24 mouse cellular contexts compared by ENCODE assay signal in the genomic region with DNA sequence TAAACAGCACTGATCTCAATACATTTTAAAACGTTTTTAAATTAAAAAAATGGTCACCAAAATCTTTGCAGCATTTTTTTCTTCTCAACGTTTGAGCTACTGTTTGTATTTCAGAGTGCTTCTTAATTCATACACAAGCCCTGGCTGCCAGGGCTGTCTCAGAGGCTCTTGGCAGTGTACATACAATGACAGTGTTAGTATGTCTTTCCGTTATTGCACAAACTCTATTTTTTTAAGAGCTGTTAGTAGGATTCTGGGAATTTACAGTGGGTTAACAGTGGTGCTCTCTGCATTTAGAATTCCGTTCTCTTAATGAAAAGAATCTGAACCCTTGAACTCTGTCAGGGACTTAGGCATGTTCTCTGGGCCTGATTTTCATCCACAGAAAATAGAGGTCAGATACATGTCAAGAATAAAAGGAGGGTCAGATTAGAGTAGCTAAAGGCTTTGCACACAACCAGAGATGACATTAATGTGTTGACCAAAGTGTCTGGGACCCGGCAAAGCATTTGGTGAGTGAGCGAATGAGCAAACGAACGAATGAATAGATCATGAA.
DNase-seq lines count a peak whose midpoint lies in the region; ATAC-seq and TF ChIP-seq lines count a peak whose summit lies in the region.
"Had no signal": no experiment of that assay in that cellular context is flagged by ENCODE, and none has a peak within 500 bp of the region (broad histone marks: within the 10 kb centered on the region; RNA-seq: fewer than 3 reads in every experiment).

No protein-coding gene starts in this region.

- DNase-seq in kidney, postnatal 36 days, result no peak
- no peak for DNase-seq in lung, adult 2 months
- no peak for DNase-seq in stomach, postnatal 0 days (ENCODE audit: low spot score)
- DNase-seq: adrenal gland, postnatal 36 days; cerebellum, adult 2 months; cerebellum, postnatal 14 days; gastrocnemius, postnatal 14 days; heart, postnatal 14 days; kidney, adult 9 months; liver; right cerebral cortex, postnatal 25 days; thymus, adult 18-20 months; thymus, postnatal 25 days had no signal

- H3K4me1 ChIP-seq in kidney, embryonic 15.5 days, result no peaks in the 10 kb centered on the region
- no peaks in the 10 kb centered on the region for H3K4me1 ChIP-seq in lung, embryonic 15.5 days
- peaks cover 5% of the 10 kb centered on the region; the same call in 1 of the 2 replicates for H3K4me1 ChIP-seq in lung, adult 2 months (ENCODE audit: control insufficient read depth, insufficient read depth, low read length)
- H3K4me1 ChIP-seq in stomach, embryonic 15.5 days, result 0 out of 2 replicates have a peak, but pooled peaks cover 3% of the 10 kb centered on the region
- no peaks in the 10 kb centered on the region for H3K4me1 ChIP-seq in stomach, postnatal 0 days (replicated peaks; ENCODE audit: control insufficient read depth, insufficient read depth)
- no peaks in the 10 kb centered on the region for H3K4me1 ChIP-seq in hindbrain, embryonic 16.5 days (ENCODE audit: control insufficient read depth, insufficient read depth, low read depth, low read length)
- H3K4me1 ChIP-seq: forebrain, embryonic 12.5 days; hindbrain, embryonic 15.5 days; megakaryocyte, embryonic 14.5 days; midbrain, embryonic 15.5 days had no signal

- H3K4me2 ChIP-seq in kidney, embryonic 15.5 days, result no peak overlapping the region
- no peak overlapping the region for H3K4me2 ChIP-seq in lung, embryonic 15.5 days
- H3K4me2 ChIP-seq in stomach, embryonic 15.5 days, result no peak overlapping the region
- H3K4me2 ChIP-seq in stomach, postnatal 0 days (replicated peaks; ENCODE audit: low read depth), result no peak overlapping the region
- H3K4me2 ChIP-seq in hindbrain, embryonic 16.5 days (ENCODE audit: low read length), result no peak overlapping the region
- H3K4me2 ChIP-seq: forebrain, embryonic 12.5 days; hindbrain, embryonic 15.5 days; midbrain, embryonic 15.5 days had no signal

- H3K27ac ChIP-seq in kidney, embryonic 15.5 days, result 0 out of 2 replicates have a peak overlapping the region, but pooled peaks have one; percentile 6
- peak overlapping the region; percentile 37; the same call in 1 of the 2 replicates for H3K27ac ChIP-seq in lung, embryonic 15.5 days
- H3K27ac ChIP-seq in stomach, embryonic 15.5 days, result 0 out of 2 replicates have a peak overlapping the region, but pooled peaks have one; percentile 5
- no peak overlapping the region for H3K27ac ChIP-seq in stomach, postnatal 0 days (replicated peaks)
- H3K27ac ChIP-seq in hindbrain, embryonic 16.5 days (ENCODE audit: low read depth, low read length), result no peak overlapping the region
- H3K27ac ChIP-seq: forebrain, embryonic 12.5 days; hindbrain, embryonic 10.5 days; hindbrain, embryonic 15.5 days; liver, embryonic 14.5 days; midbrain, embryonic 15.5 days had no signal

- WGBS in kidney, embryonic 15.5 days, result 57% methylated on average over 8 of the region's 8 CpGs
- WGBS in lung, embryonic 15.5 days, result 38% methylated on average over 8 of the region's 8 CpGs
- 56% methylated on average over 8 of the region's 8 CpGs for WGBS in lung, adult 2 months
- WGBS in stomach, embryonic 15.5 days, result 33% methylated on average over 8 of the region's 8 CpGs
- 28% methylated on average over 8 of the region's 8 CpGs for WGBS in stomach, postnatal 0 days
- WGBS in hindbrain, embryonic 16.5 days, result 54% methylated on average over 8 of the region's 8 CpGs

- H3K4me3 ChIP-seq in kidney, embryonic 15.5 days (replicated peaks), result no peak overlapping the region
- H3K4me3 ChIP-seq in lung, embryonic 15.5 days, result no peak overlapping the region
- H3K4me3 ChIP-seq in lung, adult 2 months (replicated peaks; ENCODE audit: extremely low read depth, low read depth, low read length), result no peak overlapping the region
- H3K4me3 ChIP-seq in stomach, embryonic 15.5 days (replicated peaks), result no peak overlapping the region
- H3K4me3 ChIP-seq in stomach, postnatal 0 days (ENCODE audit: low read depth, low read length), result no peak overlapping the region
- H3K4me3 ChIP-seq in hindbrain, embryonic 16.5 days (ENCODE audit: low read length), result no peak overlapping the region
- H3K4me3 ChIP-seq: erythroblast, embryonic 14.5 days; forebrain, embryonic 12.5 days; hindbrain, embryonic 10.5 days; hindbrain, embryonic 15.5 days; megakaryocyte, embryonic 14.5 days; midbrain, embryonic 15.5 days had no signal

- no peak for TF ChIP-seq CTCF in lung, adult 2 months (IDR thresholded peaks at IDR 0.05; ENCODE audit: insufficient read depth, low read length)
- no peak for TF ChIP-seq CTCF in stomach, postnatal 0 days (IDR thresholded peaks at IDR 0.05; ENCODE audit: low read depth)

- no peak for TF ChIP-seq POLR2A in lung, adult 2 months (IDR thresholded peaks at IDR 0.05; ENCODE audit: borderline replicate concordance, extremely low read depth, low read depth, low read length)

- H3K9ac ChIP-seq in kidney, embryonic 15.5 days, result no peak overlapping the region
- H3K9ac ChIP-seq in lung, embryonic 15.5 days, result no peak overlapping the region
- H3K9ac ChIP-seq in stomach, embryonic 15.5 days, result no peak overlapping the region
- no peak overlapping the region for H3K9ac ChIP-seq in stomach, postnatal 0 days (ENCODE audit: low read length)
- no peak overlapping the region for H3K9ac ChIP-seq in hindbrain, embryonic 16.5 days (ENCODE audit: low read depth, low read length)
- H3K9ac ChIP-seq: forebrain, embryonic 12.5 days; hindbrain, embryonic 15.5 days; liver, embryonic 14.5 days; midbrain, embryonic 15.5 days had no signal

- TF ChIP-seq EP300 in stomach, postnatal 0 days (optimal IDR thresholded peaks at IDR 0.05), result no peak

- no peaks in the 10 kb centered on the region for H3K9me3 ChIP-seq in kidney, embryonic 15.5 days (replicated peaks)
- no peaks in the 10 kb centered on the region for H3K9me3 ChIP-seq in lung, embryonic 15.5 days
- no peaks in the 10 kb centered on the region for H3K9me3 ChIP-seq in stomach, embryonic 15.5 days
- H3K9me3 ChIP-seq in stomach, postnatal 0 days (ENCODE audit: control insufficient read depth, low read length), result no peaks in the 10 kb centered on the region
- H3K9me3 ChIP-seq in hindbrain, embryonic 16.5 days (ENCODE audit: control insufficient read depth, low read length), result no peaks in the 10 kb centered on the region
- H3K9me3 ChIP-seq: forebrain, embryonic 12.5 days; hindbrain, embryonic 10.5 days; hindbrain, embryonic 15.5 days; megakaryocyte, embryonic 14.5 days; midbrain, embryonic 15.5 days had no signal

- no peaks in the 10 kb centered on the region for H3K36me3 ChIP-seq in kidney, embryonic 15.5 days
- H3K36me3 ChIP-seq in lung, embryonic 15.5 days, result no peaks in the 10 kb centered on the region
- H3K36me3 ChIP-seq in stomach, embryonic 15.5 days, result no peaks in the 10 kb centered on the region
- no peaks in the 10 kb centered on the region for H3K36me3 ChIP-seq in stomach, postnatal 0 days (ENCODE audit: control insufficient read depth, insufficient read depth, low read length)
- H3K36me3 ChIP-seq in hindbrain, embryonic 16.5 days (ENCODE audit: control insufficient read depth, insufficient read depth, low read length), result no peaks in the 10 kb centered on the region
- H3K36me3 ChIP-seq: forebrain, embryonic 12.5 days; hindbrain, embryonic 10.5 days; hindbrain, embryonic 15.5 days; midbrain, embryonic 15.5 days had no signal

- ATAC-seq in kidney, embryonic 15.5 days (replicated peaks; ENCODE audit: low FRiP score), result no peak
- ATAC-seq in lung, embryonic 15.5 days (ENCODE audit: borderline replicate concordance, extremely low read depth, low FRiP score, low TSS enrichment), result peak; percentile 67; the same call in 1 of the 2 replicates
- ATAC-seq in stomach, embryonic 15.5 days (ENCODE audit: insufficient read depth, low FRiP score, low read depth), result no peak
- ATAC-seq in stomach, postnatal 0 days (ENCODE audit: low FRiP score, low TSS enrichment), result no peak
- no peak for ATAC-seq in hindbrain, embryonic 16.5 days
- ATAC-seq: midbrain, embryonic 15.5 days had no signal

- H3K27me3 ChIP-seq in kidney, embryonic 15.5 days, result no peaks in the 10 kb centered on the region
- H3K27me3 ChIP-seq in lung, embryonic 15.5 days, result no peaks in the 10 kb centered on the region
- H3K27me3 ChIP-seq in stomach, embryonic 15.5 days (replicated peaks), result no peaks in the 10 kb centered on the region
- H3K27me3 ChIP-seq in stomach, postnatal 0 days (ENCODE audit: control insufficient read depth, insufficient read depth, low read length), result no peaks in the 10 kb centered on the region
- no peaks in the 10 kb centered on the region for H3K27me3 ChIP-seq in hindbrain, embryonic 16.5 days (replicated peaks; ENCODE audit: control insufficient read depth, insufficient read depth, low read length)
- H3K27me3 ChIP-seq: forebrain, embryonic 12.5 days; hindbrain, embryonic 15.5 days; megakaryocyte, embryonic 14.5 days; midbrain, embryonic 15.5 days had no signal

Comparison
In these comparisons a context has a peak if more than half of its experiments do, and no peak if none do; other contexts are left out.
1. H3K27ac ChIP-seq: peak in kidney, embryonic 15.5 days (single experiment), lung, embryonic 15.5 days (single experiment) and stomach, embryonic 15.5 days (single experiment); none in stomach, postnatal 0 days (single experiment) and hindbrain, embryonic 16.5 days (single experiment).